Mouse (Mus musculus) spleen, adult 2 months (tissue): ENCODE measurements at regions not wholly inside any gene's neighbourhood (a gene's known extent, or its start where the extent isn't known, plus 50 kb on each side); places are given as distances from the start of the nearest gene placed in this dataset.

ENCODE experiments used
- CTCF ChIP-seq: fragments of 200-500 bp; IDR thresholded peaks from 2 replicates; pipeline ENCODE4 v1.5.1; 2011; ENCODE audit warnings: mild to moderate bottlenecking, inconsistent platforms; ENCODE audit not compliant: insufficient read depth, insufficient read length, insufficient replicate concordance; ENCODE audit errors: extremely low read depth
- POLR2A ChIP-seq: fragments of 200-500 bp; IDR thresholded peaks from 2 replicates; pipeline ENCODE4 v1.6.1; 2011; ENCODE audit warnings: low read depth, low read length, inconsistent platforms

GRCm38 (mm10) chr3:144323524-144323923 lies 118.5 kb upstream of the Lmo4 start:
- TF ChIP-seq CTCF (no peak), POLR2A (no peak)
